Mouse (Mus musculus) hematopoietic multipotent progenitor cell, adult 10-12 weeks (in vitro differentiated cells): ENCODE measurements around the gene Zbtb4. TPM values are rescaled to one million over a fixed set of nuclear protein-coding genes. Genes with fewer than 3 reads are reported as not detected.

Experiments used
- polyA plus RNA-seq: library from polyadenylated mRNA; stranded (reverse); fragments of >175 nt; gene quantifications from 2 replicates; pipeline ENCODE4 v1.2.3, GENCODE M21; 2012; ENCODE audit warnings: low replicate concordance

Gene Zbtb4
- polyA plus RNA-seq = 133 and 229 TPM in 2 replicates

GRCm38 (mm10) chr11:69765221-69766125 lies at the start of gene Zbtb4:
TSS of gene Zbtb4 (plus strand) at chr11:69765912.

GRCm38 (mm10) chr11:69758478-69758970 lies 7.2 kb upstream of the Zbtb4 start, which contains the start of gene Polr2a:
TSS of gene Polr2a (minus strand) at chr11:69758637.

GRCm38 (mm10) chr11:69761868-69762267 lies 3.8 kb upstream of the Zbtb4 start, which contains the start of gene Slc35g3:
TSS of gene Slc35g3 (minus strand) at chr11:69761968.

DNA sequence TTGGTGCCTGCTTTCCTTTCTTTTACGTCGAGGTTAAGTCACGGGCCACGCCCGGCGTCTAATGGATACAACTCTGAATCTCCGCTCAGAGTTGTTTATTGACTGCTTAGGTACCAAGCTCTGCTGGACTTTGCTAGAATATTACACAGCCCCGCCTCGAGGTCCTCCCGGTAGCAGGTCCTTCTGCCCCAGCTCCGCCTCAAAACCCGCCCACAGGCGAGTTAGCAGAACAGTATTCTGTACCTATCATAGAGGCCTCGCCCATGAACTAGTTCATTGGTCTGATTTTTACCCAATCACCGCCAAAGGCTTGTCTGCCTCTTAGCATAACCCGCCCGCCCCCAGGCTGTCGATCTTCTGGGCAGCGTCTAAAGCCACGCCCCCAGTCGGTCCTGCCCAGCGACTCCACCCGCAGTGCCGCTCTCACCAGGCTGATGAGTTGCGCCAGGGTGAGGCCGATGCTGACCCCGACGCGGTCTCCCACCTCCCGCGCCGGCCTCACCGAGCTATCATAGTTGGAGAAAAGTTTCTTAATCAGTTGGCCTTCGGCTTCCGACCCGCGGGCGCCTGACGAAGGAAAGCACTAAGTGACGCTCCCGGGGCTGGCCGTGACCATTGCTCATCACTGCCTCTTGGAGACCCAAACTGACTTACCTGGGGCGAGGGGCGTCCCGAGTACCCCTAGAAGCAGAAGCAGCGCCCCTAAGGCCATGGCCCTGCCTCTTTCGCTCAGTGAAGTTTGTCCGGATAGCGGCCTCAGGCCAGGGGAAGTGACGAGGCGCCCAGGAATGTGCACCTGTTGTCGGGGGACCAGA lies 29.7 kb downstream of the Zbtb4 start, which contains the start of gene Chrnb1:
Chrnb1 (minus strand) TSS at position 776 of the 815 bp plus-strand sequence.

DNA sequence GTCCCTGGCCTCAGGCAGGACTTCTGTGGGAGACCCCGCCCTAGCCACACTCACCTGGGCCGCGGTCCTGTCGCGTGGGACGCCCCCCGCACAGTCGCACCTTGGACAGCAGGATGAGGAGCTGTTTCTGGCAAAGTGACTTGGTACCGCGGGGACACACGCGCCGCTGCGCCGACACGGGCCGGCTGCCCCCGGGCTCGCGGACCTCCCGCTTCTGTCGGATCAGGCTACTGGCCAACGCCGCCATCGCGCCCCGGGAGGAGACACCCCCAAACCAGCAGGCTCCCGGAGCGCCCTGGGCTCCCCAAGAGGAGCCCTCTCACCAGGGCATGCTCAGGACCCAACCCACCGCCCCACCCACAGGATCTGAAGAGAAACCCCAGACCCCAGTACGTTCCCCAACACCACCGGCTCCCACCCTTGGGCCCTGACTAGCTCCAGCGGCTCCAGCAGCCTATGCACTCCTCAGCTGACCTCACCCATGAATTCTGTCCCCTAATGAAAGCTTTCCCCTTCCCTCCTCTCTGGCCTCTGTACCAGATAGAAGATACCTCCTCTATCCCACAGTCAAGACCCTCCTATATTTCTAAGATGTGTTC lies 35.8 kb downstream of the Zbtb4 start, which contains the start of gene Fgf11:
Fgf11 (minus strand) TSS at position 479 of the 599 bp plus-strand sequence.

GRCm38 (mm10) chr11:69804972-69805909 lies 39.5 kb downstream of the Zbtb4 start, which contains the start of gene Tmem102:
TSS of gene Tmem102 (minus strand) at chr11:69805624.

DNA sequence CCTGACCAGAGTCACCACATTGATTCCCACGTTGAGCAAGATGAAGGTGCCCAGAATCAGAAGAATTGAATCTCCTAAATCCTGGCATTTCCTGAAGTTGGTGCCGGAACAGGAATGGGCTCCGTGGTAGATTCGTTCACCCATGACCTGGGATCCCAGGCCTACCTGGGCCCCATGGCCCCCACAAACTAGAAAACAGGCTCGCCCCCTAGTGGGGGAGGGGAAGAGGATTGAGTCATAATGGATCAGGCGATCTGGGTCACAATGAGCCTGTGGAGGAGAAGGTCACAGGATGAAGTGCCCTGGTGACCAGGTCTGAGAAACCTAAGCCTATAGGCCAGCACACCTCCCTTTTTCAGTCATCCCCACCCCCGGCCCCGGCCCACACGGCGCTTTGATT lies 49.4 kb downstream of the Zbtb4 start, which contains the start of gene Gm39566:
Gm39566 (minus strand) TSS at position 144 of the 400 bp plus-strand sequence.

GRCm38 (mm10) chr11:69818365-69818764 lies 52.7 kb downstream of the Zbtb4 start, which contains the start of gene Spem2:
TSS of gene Spem2 (minus strand) at chr11:69818465.

DNA sequence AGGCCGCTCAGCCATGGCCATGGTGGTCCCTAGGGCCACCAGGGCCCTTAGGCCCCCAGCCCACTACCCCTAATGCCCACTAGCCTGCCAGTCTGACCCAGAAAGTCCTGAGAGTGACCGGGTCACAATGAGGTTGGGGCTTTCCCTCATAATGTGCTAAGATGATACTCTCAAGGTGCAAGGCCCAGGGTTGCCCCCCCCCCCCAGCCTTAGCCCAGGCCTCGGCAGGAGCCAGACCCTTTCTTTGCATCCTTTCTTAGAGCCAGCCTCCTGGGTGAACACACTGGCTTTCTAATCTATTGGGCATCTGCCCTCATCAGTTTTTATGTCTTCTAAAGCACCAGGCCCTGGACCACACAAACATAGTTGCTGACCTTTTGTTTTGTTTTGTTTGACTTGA lies 56.4 kb downstream of the Zbtb4 start, which contains the start of gene Spem1:
Spem1 (minus strand) TSS at position 101 of the 400 bp plus-strand sequence.

Other genes starting within 250 kb of the Zbtb4 start
- gene Dnah2, start 216.8 kb upstream of the Zbtb4 start, polyA plus RNA-seq = 0.30 and 0.55 TPM in 2 replicates
- gene Efnb3, start 205.7 kb upstream of the Zbtb4 start, polyA plus RNA-seq = 0.63 and 0.73 TPM in 2 replicates
- 2.2 and 18.6 TPM in 2 replicates for gene Wrap53, start 185.7 kb upstream of the Zbtb4 start, polyA plus RNA-seq
- gene Trp53, start 185.6 kb upstream of the Zbtb4 start, polyA plus RNA-seq = 109 and 132 TPM in 2 replicates
- 2.5 and 19.1 TPM in 2 replicates for gene Atp1b2, start 160.0 kb upstream of the Zbtb4 start, polyA plus RNA-seq
- gene Shbg, start 148.0 kb upstream of the Zbtb4 start, polyA plus RNA-seq = not detected in 2 replicates
- not detected in 2 replicates for gene Sat2, start 143.9 kb upstream of the Zbtb4 start, polyA plus RNA-seq
- 66.7 and 112 TPM in 2 replicates for gene Fxr2, start 132.9 kb upstream of the Zbtb4 start, polyA plus RNA-seq
- 0.34 and 0.66 TPM in 2 replicates for gene Sox15, start 110.6 kb upstream of the Zbtb4 start, polyA plus RNA-seq
- 30.6 and 38.5 TPM in 2 replicates for gene Mpdu1, start 103.3 kb upstream of the Zbtb4 start, polyA plus RNA-seq
- 57.5 and 132 TPM in 2 replicates for gene Cd68, start 99.8 kb upstream of the Zbtb4 start, polyA plus RNA-seq
- 136 and 185 TPM in 2 replicates for gene Eif4a1, start 93.5 kb upstream of the Zbtb4 start, polyA plus RNA-seq
- 60.8 and 121 TPM in 2 replicates for gene Senp3, start 83.8 kb upstream of the Zbtb4 start, polyA plus RNA-seq
- 2.6 and 5.5 TPM in 2 replicates for gene Tnfsf13, start 80.1 kb upstream of the Zbtb4 start, polyA plus RNA-seq
- gene Tnfsf12, start 70.1 kb upstream of the Zbtb4 start, polyA plus RNA-seq = 17.2 and 26.3 TPM in 2 replicates
- 5.4 and 13.6 TPM in 2 replicates for gene Tnfsfm13, start 69.8 kb upstream of the Zbtb4 start, polyA plus RNA-seq
- gene Polr2a, start 7.3 kb upstream of the Zbtb4 start, polyA plus RNA-seq = 127 and 149 TPM in 2 replicates
- not detected in 2 replicates for gene Slc35g3, start 3.9 kb upstream of the Zbtb4 start, polyA plus RNA-seq
- gene Chrnb1, start 30.0 kb downstream of the Zbtb4 start, polyA plus RNA-seq = 2.3 and 2.5 TPM in 2 replicates
- gene Fgf11, start 35.9 kb downstream of the Zbtb4 start, polyA plus RNA-seq = 0.86 and 1.1 TPM in 2 replicates
- 0.17 and 0.45 TPM in 2 replicates for gene Tmem102, start 39.7 kb downstream of the Zbtb4 start, polyA plus RNA-seq
- not detected in 2 replicates for gene Gm39566, start 49.4 kb downstream of the Zbtb4 start, polyA plus RNA-seq
- gene Spem2, start 52.6 kb downstream of the Zbtb4 start, polyA plus RNA-seq = not detected in 2 replicates
- gene Spem1, start 56.3 kb downstream of the Zbtb4 start, polyA plus RNA-seq = not detected in 2 replicates
- gene Nlgn2, start 71.9 kb downstream of the Zbtb4 start, polyA plus RNA-seq = 3.5 and 7.7 TPM in 2 replicates
- 239 and 507 TPM in 2 replicates for gene Tmem256, start 72.6 kb downstream of the Zbtb4 start, polyA plus RNA-seq
- gene Plscr3, start 80.5 kb downstream of the Zbtb4 start, polyA plus RNA-seq = 37.9 and 61.0 TPM in 2 replicates
- 1.7 TPM in 1 of 2 replicates, not detected in the other for gene Tnk1, start 92.8 kb downstream of the Zbtb4 start, polyA plus RNA-seq
- not detected in 2 replicates for gene Tmem95, start 112.1 kb downstream of the Zbtb4 start, polyA plus RNA-seq
- 3.0 and 3.7 TPM in 2 replicates for gene Kctd11, start 115.5 kb downstream of the Zbtb4 start, polyA plus RNA-seq
- gene Acap1, start 129.6 kb downstream of the Zbtb4 start, polyA plus RNA-seq = 193 and 275 TPM in 2 replicates
- gene 2810408A11Rik, start 135.1 kb downstream of the Zbtb4 start, polyA plus RNA-seq = 1.1 and 1.5 TPM in 2 replicates
- 67.4 and 137 TPM in 2 replicates for gene Neurl4, start 135.2 kb downstream of the Zbtb4 start, polyA plus RNA-seq
- gene Gps2, start 148.0 kb downstream of the Zbtb4 start, polyA plus RNA-seq = 109 and 212 TPM in 2 replicates
- 938 and 1,043 TPM in 2 replicates for gene Eif5a, start 156.0 kb downstream of the Zbtb4 start, polyA plus RNA-seq
- 0.54 and 2.7 TPM in 2 replicates for gene Ybx2, start 169.9 kb downstream of the Zbtb4 start, polyA plus RNA-seq
- 15.8 TPM in 1 of 2 replicates, not detected in the other for gene Slc2a4, start 182.3 kb downstream of the Zbtb4 start, polyA plus RNA-seq
- 0.27 and 0.88 TPM in 2 replicates for gene Cldn7, start 198.9 kb downstream of the Zbtb4 start, polyA plus RNA-seq
- gene Ctdnep1, start 215.2 kb downstream of the Zbtb4 start, polyA plus RNA-seq = 123 and 255 TPM in 2 replicates
- 11.9 and 17.1 TPM in 2 replicates for gene Elp5, start 216.6 kb downstream of the Zbtb4 start, polyA plus RNA-seq
- gene Gabarap, start 225.2 kb downstream of the Zbtb4 start, polyA plus RNA-seq = 344 and 452 TPM in 2 replicates
- gene Phf23, start 229.9 kb downstream of the Zbtb4 start, polyA plus RNA-seq = 67.4 and 84.5 TPM in 2 replicates
- gene Dvl2, start 234.7 kb downstream of the Zbtb4 start, polyA plus RNA-seq = 49.3 and 51.4 TPM in 2 replicates
- 24.5 and 32.0 TPM in 2 replicates for gene Acadvl, start 249.5 kb downstream of the Zbtb4 start, polyA plus RNA-seq